Mouse (Mus musculus) left cerebral cortex, adult 8-10 months (tissue): ENCODE results near the gene Mylk2. TPM values are rescaled to one million over a fixed set of nuclear protein-coding genes. Genes with fewer than 3 reads are reported as not detected.

Source experiments
- DNase-seq, 2 experiments: peaks; one replicate each; pipeline ENCODE4 v3.0.0; 2022; ENCODE audit warnings: low spot score in 2 of 2
- total RNA-seq, 4 experiments: library from RNA; stranded (reverse); gene quantifications; 2 replicates each; pipeline ENCODE4 v1.2.4; 2022

The Mylk2 gene
- under 1 TPM in 3 of 4 experiments, not detected in 1; 0.19 to 0.39 (median 0.21) TPM for total RNA-seq

DNA sequence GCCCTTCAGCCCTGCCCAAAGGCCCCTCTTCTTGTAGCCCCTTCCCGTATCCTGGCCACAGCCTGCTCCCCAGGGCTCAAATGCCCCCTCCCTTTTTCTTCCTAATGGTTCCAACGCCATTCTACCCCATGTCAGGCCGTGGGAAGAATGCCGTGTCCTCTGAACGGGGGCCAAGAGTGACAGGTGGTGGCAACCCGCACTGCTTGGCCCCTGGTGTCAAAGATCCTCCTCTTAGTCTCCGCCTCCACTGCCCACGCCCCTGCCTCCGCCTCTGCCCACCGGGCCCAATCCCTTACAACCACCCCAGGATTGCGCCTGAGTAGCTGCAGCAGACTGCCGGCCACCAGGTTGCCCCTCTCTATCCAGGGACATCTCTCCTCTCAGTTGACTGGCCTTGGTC, at the start of gene Mylk2:
Mylk2 (plus strand) TSS at position 322 of the 400 bp plus-strand sequence.
- no peak for DNase-seq

DNA sequence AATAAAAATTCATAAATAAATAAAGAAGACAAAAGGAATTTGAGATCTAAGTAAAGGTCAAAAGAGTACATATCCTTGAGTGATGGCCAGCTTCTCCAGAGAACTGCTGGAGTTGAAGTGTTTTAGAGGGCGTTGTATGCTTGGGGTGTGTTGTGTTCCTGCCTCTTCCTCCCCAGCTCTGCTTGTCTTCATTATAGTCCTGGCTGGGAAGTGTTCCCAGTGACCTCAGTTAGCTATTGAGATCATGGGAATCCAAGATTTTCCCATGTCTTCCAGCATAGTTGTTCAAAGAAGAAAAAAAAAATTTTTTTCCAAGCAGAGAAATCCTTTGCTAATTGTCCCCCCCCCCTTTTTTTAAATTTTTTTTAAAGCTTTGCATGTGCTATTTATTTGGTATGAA, 49.3 kb upstream of the Mylk2 start:
- DNase-seq, result no peak

- DNase-seq, result no peak
These were observed 48.5 kb upstream of the Mylk2 start for GRCm38 (mm10) chr2:152862638-152863037.

- no peak for DNase-seq
These were observed 47.8 kb upstream of the Mylk2 start for GRCm38 (mm10) chr2:152863346-152863745.

- DNase-seq, result no peak
These were observed 32.9 kb upstream of the Mylk2 start for GRCm38 (mm10) chr2:152878239-152878638.

DNA sequence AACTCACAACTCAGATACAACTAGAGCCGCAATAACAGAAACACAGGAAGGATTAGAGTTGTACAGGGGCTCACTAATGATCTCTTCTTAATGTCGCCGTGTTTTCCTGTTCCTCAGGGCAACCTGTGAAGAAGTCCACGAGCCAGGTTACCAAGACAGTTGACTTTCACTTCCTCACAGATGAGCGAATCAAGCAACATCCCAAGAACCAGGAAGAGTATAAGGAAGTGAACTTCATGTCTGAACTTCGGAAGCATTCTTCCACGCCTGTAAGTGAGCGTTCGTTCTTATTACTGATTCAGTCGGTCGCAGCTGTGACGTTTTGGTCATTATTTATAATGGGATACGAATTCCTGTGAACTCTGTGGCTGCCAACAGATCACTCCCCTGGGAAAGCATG, 30.3 kb upstream of the Mylk2 start:
- DNase-seq, result no peak

DNA sequence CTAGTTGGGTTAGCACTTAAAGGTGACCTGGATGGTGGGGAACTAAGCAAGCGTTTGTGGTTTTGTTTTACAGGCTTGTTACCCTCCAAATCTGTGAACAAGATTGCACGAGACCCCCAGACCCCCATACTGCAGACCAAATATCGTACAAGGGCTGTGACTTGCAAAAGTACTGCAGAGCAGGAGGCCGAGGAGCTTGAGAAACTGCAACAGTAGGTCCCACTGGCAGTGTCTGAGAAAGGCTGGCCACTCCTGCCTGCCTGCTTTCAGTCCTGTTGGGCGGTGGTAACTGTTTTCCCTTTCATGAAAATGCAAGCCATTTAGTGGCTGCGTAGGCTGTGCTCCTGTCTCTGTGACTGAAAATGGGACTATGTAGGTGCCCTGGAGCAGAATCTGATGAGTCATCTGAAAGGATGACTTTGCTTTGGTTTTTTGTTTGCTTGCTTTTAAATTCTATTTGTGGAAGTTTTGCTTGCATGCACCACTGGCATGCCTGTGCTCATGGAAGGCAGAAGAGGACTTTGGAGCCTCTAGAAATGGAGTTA, 27.0 kb upstream of the Mylk2 start:
- peak in 1 of 2 experiments; percentile 84 for DNase-seq

DNA sequence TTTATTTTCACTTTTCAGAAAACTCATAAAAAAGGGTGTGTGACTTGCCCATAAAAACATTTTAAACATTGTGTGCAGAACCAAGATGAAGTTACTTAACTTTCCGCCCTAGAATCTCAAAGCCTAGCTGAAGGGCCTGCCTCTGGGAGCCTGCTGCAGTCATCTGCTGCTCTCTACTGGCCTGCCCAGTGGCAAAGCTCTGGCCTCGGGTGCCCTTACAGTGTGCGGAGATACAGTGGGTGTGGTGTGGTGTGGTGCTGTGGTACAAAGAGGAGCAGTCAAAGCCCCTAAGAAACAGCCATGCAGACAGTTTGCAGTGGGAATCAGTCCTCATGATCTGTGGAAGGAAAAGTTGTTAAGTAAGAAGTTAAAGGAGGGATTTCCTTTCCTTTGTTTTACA, 23.9 kb upstream of the Mylk2 start:
- no peak for DNase-seq

- DNase-seq, result no peak
These were observed 22.4 kb upstream of the Mylk2 start for GRCm38 (mm10) chr2:152888774-152889173.

GRCm38 (mm10) chr2:152895834-152896233, 15.3 kb upstream of the Mylk2 start:
- no peak for DNase-seq

DNA sequence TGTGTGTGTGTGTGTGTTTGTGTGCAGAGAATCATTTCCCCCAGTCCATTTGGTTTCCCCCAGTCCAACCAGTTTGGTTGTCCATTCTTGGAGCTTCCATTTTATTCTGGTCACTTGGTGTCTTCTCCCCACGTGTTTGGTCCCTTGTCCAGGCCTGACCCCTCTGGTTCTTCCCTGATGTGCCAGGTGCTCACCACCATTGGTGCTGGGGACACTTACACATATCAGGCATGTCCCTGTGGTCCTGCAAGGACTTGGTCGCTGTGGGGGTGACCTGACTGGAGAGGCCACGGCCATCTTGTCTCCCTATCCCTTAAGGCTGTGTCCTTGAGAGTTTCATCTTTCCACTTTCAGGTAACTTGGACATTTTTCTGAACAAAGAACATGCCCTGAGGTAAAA, 14.2 kb upstream of the Mylk2 start:
- no peak for DNase-seq

- no peak for DNase-seq
These were observed 12.1 kb upstream of the Mylk2 start for GRCm38 (mm10) chr2:152899011-152899410.

- DNase-seq, result no peak
These were observed 9.9 kb upstream of the Mylk2 start for GRCm38 (mm10) chr2:152901296-152901695.

GRCm38 (mm10) chr2:152902658-152903057, 8.5 kb upstream of the Mylk2 start:
- DNase-seq, result no peak

GRCm38 (mm10) chr2:152903586-152903985, 7.6 kb upstream of the Mylk2 start:
- DNase-seq, result no peak

GRCm38 (mm10) chr2:152904127-152904643, 7.0 kb upstream of the Mylk2 start:
- no peak for DNase-seq

DNA sequence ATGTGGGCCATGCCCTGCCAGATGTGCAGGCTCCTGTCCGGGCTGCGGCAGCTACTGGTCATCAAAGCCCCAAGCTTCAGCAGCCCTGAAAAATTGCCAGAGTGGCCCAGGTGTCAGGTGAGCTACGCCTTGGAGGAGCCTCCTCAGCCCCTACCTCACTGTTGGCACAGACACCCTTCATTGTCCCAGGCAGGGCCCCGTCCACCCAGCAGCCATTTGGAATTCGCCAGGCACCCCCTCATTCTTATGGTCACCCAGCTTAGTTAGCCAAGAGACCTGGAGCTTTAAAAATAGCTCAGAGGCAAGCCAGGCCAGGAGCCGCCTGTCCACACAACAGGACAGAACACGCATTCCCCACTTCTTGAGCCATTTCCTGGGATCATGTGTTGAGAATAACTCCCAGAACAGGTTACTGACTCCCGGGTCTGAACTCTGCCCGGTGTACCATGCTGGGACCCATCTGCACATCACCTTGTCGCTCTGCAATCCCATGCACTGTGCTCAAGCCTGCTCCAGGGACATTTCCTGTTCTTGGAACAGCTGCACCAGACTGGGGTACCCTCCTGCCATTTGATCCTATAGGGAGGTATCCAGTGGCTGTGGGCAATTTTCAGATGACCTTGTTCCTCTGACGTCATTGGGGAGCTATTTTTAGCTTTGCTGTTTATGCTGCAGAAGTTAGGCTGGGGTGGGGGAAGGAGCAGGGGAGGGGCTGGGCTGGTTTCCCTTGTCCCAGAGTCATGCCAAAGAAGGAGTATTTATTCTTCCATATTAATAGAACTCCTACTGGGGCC, 5.9 kb upstream of the Mylk2 start:
- DNase-seq, result no peak

- no peak for DNase-seq
These were observed 4.7 kb upstream of the Mylk2 start for GRCm38 (mm10) chr2:152906274-152907037.

- no peak for DNase-seq
These were observed 3.8 kb upstream of the Mylk2 start for GRCm38 (mm10) chr2:152907114-152907943.

DNA sequence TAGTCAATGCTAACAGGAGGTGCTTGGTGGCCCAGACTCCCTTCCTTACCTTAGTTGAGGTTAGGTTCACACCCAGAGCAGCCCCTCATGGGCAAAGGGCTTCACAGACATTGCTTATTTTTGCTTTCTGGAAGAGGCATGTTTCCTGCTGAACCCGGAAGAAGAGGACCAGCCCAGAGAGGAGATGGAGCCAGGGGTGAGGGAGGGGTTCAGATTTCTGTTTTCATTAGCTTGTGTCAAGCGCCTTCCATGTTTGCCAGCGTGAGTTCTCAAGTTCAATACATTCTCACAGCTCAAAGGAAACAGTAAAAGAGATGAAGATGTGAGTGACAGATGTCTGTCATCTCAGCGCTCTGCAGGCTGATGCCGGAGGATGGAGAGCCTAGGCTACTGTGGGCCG, 1.3 kb upstream of the Mylk2 start:
- DNase-seq, result no peak

- no peak for DNase-seq
These were observed 280 bp downstream of the Mylk2 start for GRCm38 (mm10) chr2:152911432-152911831.
